Mouse (Mus musculus): ENCODE results near the gene Abhd12.

GRCm38 (mm10) chr2:150920543-150920942 is 16.0 kb upstream of the Abhd12 start:
- TF ChIP-seq POLR2A (IDR thresholded peaks at IDR 0.05; ENCODE audit: low read depth, low read length) (no peak), CTCF (IDR thresholded peaks at IDR 0.05; ENCODE audit: extremely low read depth, insufficient read depth, insufficient read length, insufficient replicate concordance) (no peak)
